Mouse (Mus musculus): Measurements from ENCODE around the gene Nin.
"Not testable (repeated sequence)": the region's sequence is repeated elsewhere in the genome, so short reads cannot be mapped to it uniquely, and the experiment has no call there.

Gene Nin

GRCm38 (mm10) chr12:70113351-70113750, at the start of gene Nin:
Gene Nin (minus strand): TSS chr12:70113717.
- DNase-seq (ENCODE audit: low spot score), result no peak

- DNase-seq (ENCODE audit: low spot score), result no peak
Measured at GRCm38 (mm10) chr12:70161057-70161456, 47.5 kb upstream of the Nin start.

GRCm38 (mm10) chr12:70157292-70158066, 44.0 kb upstream of the Nin start:
- no peak for DNase-seq (ENCODE audit: low spot score)

- DNase-seq (ENCODE audit: low spot score), result no peak
Measured at GRCm38 (mm10) chr12:70156222-70156621, 42.7 kb upstream of the Nin start.

- DNase-seq (ENCODE audit: low spot score), result no peak
Measured at GRCm38 (mm10) chr12:70153842-70154241, 40.3 kb upstream of the Nin start, which contains the start of gene Abhd12b. Gene Abhd12b (plus strand): TSS chr12:70154142.

- DNase-seq (ENCODE audit: low spot score), result no peak
Measured at GRCm38 (mm10) chr12:70148631-70149265, 35.2 kb upstream of the Nin start.

- DNase-seq (ENCODE audit: low spot score), result no peak
Measured at GRCm38 (mm10) chr12:70147986-70148630, 34.6 kb upstream of the Nin start.

- no peak for DNase-seq (ENCODE audit: low spot score)
Measured at GRCm38 (mm10) chr12:70145586-70145985, 32.1 kb upstream of the Nin start.

- peak; percentile 45 for DNase-seq (ENCODE audit: low spot score)
Measured at GRCm38 (mm10) chr12:70144637-70145448, 31.3 kb upstream of the Nin start.

- DNase-seq (ENCODE audit: low spot score), result not testable (repeated sequence)
Measured at GRCm38 (mm10) chr12:70144106-70144587, 30.6 kb upstream of the Nin start.

- no peak for DNase-seq (ENCODE audit: low spot score)
Measured at GRCm38 (mm10) chr12:70140993-70141576, 27.6 kb upstream of the Nin start.

GRCm38 (mm10) chr12:70140542-70140941, 27.0 kb upstream of the Nin start:
- DNase-seq (ENCODE audit: low spot score), result no peak

- DNase-seq (ENCODE audit: low spot score), result no peak
Measured at GRCm38 (mm10) chr12:70139871-70140270, 26.4 kb upstream of the Nin start.

GRCm38 (mm10) chr12:70137626-70138025, 24.1 kb upstream of the Nin start:
- no peak for DNase-seq (ENCODE audit: low spot score)

- no peak for DNase-seq (ENCODE audit: low spot score)
Measured at GRCm38 (mm10) chr12:70137095-70137494, 23.6 kb upstream of the Nin start.

- no peak for DNase-seq (ENCODE audit: low spot score)
Measured at GRCm38 (mm10) chr12:70136185-70136756, 22.8 kb upstream of the Nin start.

GRCm38 (mm10) chr12:70134627-70135235, 21.2 kb upstream of the Nin start:
- no peak for DNase-seq (ENCODE audit: low spot score)

- DNase-seq (ENCODE audit: low spot score), result no peak
Measured at GRCm38 (mm10) chr12:70131042-70131675, 17.6 kb upstream of the Nin start.

- no peak for DNase-seq (ENCODE audit: low spot score)
Measured at GRCm38 (mm10) chr12:70129105-70129504, 15.6 kb upstream of the Nin start.

GRCm38 (mm10) chr12:70126626-70127025, 13.1 kb upstream of the Nin start:
- DNase-seq (ENCODE audit: low spot score), result no peak

Measured in urinary bladder, postnatal 25 days (tissue).